Mouse (Mus musculus) forebrain, embryonic 12.5 days (tissue): Measurements from ENCODE around the gene Rab15. TPM values are rescaled to one million over a fixed set of nuclear protein-coding genes. Genes with fewer than 3 reads are reported as not detected.
A peak's percentile ranks its signal among the peaks of the same experiment; 100 is the strongest.
"Not testable (repeated sequence)": the region's sequence is repeated elsewhere in the genome, so short reads cannot be mapped to it uniquely, and the experiment has no call there.

Source experiments
- ATAC-seq: fragments of 200-750 bp; cut with Nextera tagmentation; 2 replicates; pipeline ENCODE4 v1.8.0; 2017; ENCODE audit warnings: moderate TSS enrichment; ENCODE audit not compliant: low FRiP score
- H3K27ac ChIP-seq: fragments of 300-500 bp; sonication (generic); 2 replicates; pipeline ENCODE4 v1.5.1; 2016; ENCODE audit warnings: mild to moderate bottlenecking
- H3K27me3 ChIP-seq: fragments of 300-500 bp; sonication (generic); 2 replicates; pipeline ENCODE4 v1.6.1; 2016; ENCODE audit warnings: mild to moderate bottlenecking
- H3K36me3 ChIP-seq: fragments of 300-500 bp; sonication (generic); replicated peaks from 2 replicates; pipeline ENCODE4 v1.6.1; 2016; ENCODE audit warnings: mild to moderate bottlenecking
- H3K4me1 ChIP-seq: fragments of 300-500 bp; sonication (generic); 2 replicates; pipeline ENCODE4 v1.6.1; 2016
- H3K4me2 ChIP-seq: fragments of 300-500 bp; sonication (generic); 2 replicates; pipeline ENCODE4 v1.6.1; 2016; ENCODE audit warnings: mild to moderate bottlenecking, moderate library complexity
- H3K4me3 ChIP-seq: fragments of 300-500 bp; sonication (generic); replicated peaks from 2 replicates; pipeline ENCODE4 v1.5.1; 2016; ENCODE audit warnings: mild to moderate bottlenecking
- H3K9ac ChIP-seq: fragments of 300-500 bp; sonication (generic); 2 replicates; pipeline ENCODE4 v1.6.1; 2016; ENCODE audit warnings: mild to moderate bottlenecking
- H3K9me3 ChIP-seq: fragments of 300-500 bp; sonication (generic); 2 replicates; pipeline ENCODE4 v1.6.1; 2016
- WGBS: fragments of 180-500 bp; shearing (Covaris S2); methylation state at CpG from one replicate; pipeline ENCODE4 v1.1.7; 2016; 5-methylcytosine and 5-hydroxymethylcytosine counted together
- polyA plus RNA-seq: library from polyadenylated mRNA; unstranded; fragments of >200 nt; fragmentation: Nextera tagmentation; extraction: Ambion mirVana; gene quantifications from 2 replicates; pipeline ENCODE4 v1.2.1, GENCODE M21; 2016

The Rab15 gene
- polyA plus RNA-seq, 1 experiment from 2014 or later = 11.8 TPM

- Histone ChIP-seq H3K4me1 (peaks cover 15% of the 10 kb centered on the region), H3K4me3 (no peak overlapping the region), H3K4me2 (no peak overlapping the region), H3K9ac (no peak overlapping the region), H3K9me3 (no peaks in the 10 kb centered on the region), H3K27me3 (peaks cover 15% of the 10 kb centered on the region), H3K27ac (no peak overlapping the region), H3K36me3 (no peaks in the 10 kb centered on the region)
- WGBS = 80% methylated on average over 2 of the region's 2 CpGs
- no peak for ATAC-seq
Observed at GRCm38 (mm10) chr12:76814120-76814519, 8.6 kb downstream of the Rab15 start.

- WGBS = 85% methylated on average over 10 of the region's 10 CpGs
- Histone ChIP-seq H3K9ac (no peak overlapping the region), H3K27ac (no peak overlapping the region), H3K9me3 (no peaks in the 10 kb centered on the region), H3K4me1 (peaks cover 15% of the 10 kb centered on the region), H3K4me3 (no peak overlapping the region), H3K36me3 (no peaks in the 10 kb centered on the region), H3K27me3 (0 out of 2 replicates have a peak, but pooled peaks cover 12% of the 10 kb centered on the region), H3K4me2 (no peak overlapping the region)
- ATAC-seq = no peak
Observed at GRCm38 (mm10) chr12:76813543-76813942, 9.2 kb downstream of the Rab15 start.

- 93% methylated on average over 4 of the region's 4 CpGs for WGBS
- Histone ChIP-seq H3K27me3 (0 out of 2 replicates have a peak, but pooled peaks cover 1% of the 10 kb centered on the region), H3K36me3 (no peaks in the 10 kb centered on the region), H3K4me1 (no peaks in the 10 kb centered on the region), H3K4me3 (no peak overlapping the region), H3K9ac (no peak overlapping the region), H3K9me3 (no peaks in the 10 kb centered on the region), H3K4me2 (no peak overlapping the region), H3K27ac (no peak overlapping the region)
- no peak for ATAC-seq
Observed at GRCm38 (mm10) chr12:76811006-76811405, 11.7 kb downstream of the Rab15 start.

- no peaks in the 10 kb centered on the region for H3K4me1 ChIP-seq
- no peak for ATAC-seq
- 94% methylated on average over 5 of the region's 5 CpGs for WGBS
Observed at GRCm38 (mm10) chr12:76810491-76810890, 12.2 kb downstream of the Rab15 start.

GRCm38 (mm10) chr12:76807796-76808195 is 14.9 kb downstream of the Rab15 start:
- 82% methylated on average over 10 of the region's 10 CpGs for WGBS
- ATAC-seq = no peak
- Histone ChIP-seq H3K9me3 (no peaks in the 10 kb centered on the region), H3K27ac (no peak overlapping the region), H3K9ac (no peak overlapping the region), H3K4me2 (no peak overlapping the region), H3K4me3 (no peak overlapping the region), H3K36me3 (no peaks in the 10 kb centered on the region), H3K4me1 (no peaks in the 10 kb centered on the region), H3K27me3 (no peaks in the 10 kb centered on the region)

More at GRCm38 (mm10) chr12:76810491-76810890, 12.2 kb downstream of the Rab15 start:
- H3K4me3 ChIP-seq = no peak overlapping the region
- no peak overlapping the region for H3K9ac ChIP-seq
- no peak overlapping the region for H3K27ac ChIP-seq
- no peaks in the 10 kb centered on the region for H3K36me3 ChIP-seq
- H3K4me2 ChIP-seq = no peak overlapping the region
- no peaks in the 10 kb centered on the region for H3K9me3 ChIP-seq
- no peaks in the 10 kb centered on the region for H3K27me3 ChIP-seq

GRCm38 (mm10) chr12:76805056-76805811 is 17.5 kb downstream of the Rab15 start:
- ATAC-seq = no peak
- Histone ChIP-seq H3K4me2 (no peak overlapping the region), H3K9ac (no peak overlapping the region), H3K27ac (no peak overlapping the region), H3K27me3 (no peaks in the 10 kb centered on the region), H3K4me1 (no peaks in the 10 kb centered on the region), H3K4me3 (no peak overlapping the region), H3K9me3 (no peaks in the 10 kb centered on the region), H3K36me3 (no peaks in the 10 kb centered on the region)
- WGBS = 90% methylated on average over 10 of the region's 10 CpGs

- Histone ChIP-seq H3K4me2 (no peak overlapping the region), H3K9me3 (no peaks in the 10 kb centered on the region), H3K36me3 (no peaks in the 10 kb centered on the region), H3K27ac (no peak overlapping the region), H3K27me3 (no peaks in the 10 kb centered on the region), H3K4me3 (no peak overlapping the region), H3K9ac (no peak overlapping the region), H3K4me1 (0 out of 2 replicates have a peak, but pooled peaks cover under 1% of the 10 kb centered on the region)
- ATAC-seq = peak; percentile 36
- WGBS = 57% methylated on average over 7 of the region's 7 CpGs
Observed at GRCm38 (mm10) chr12:76803700-76804252, 18.9 kb downstream of the Rab15 start.

- H3K4me1 ChIP-seq = peaks cover 3% of the 10 kb centered on the region; the same call in 1 of the 2 replicates
- WGBS = 92% methylated on average over 10 of the region's 10 CpGs
- H3K9me3 ChIP-seq = no peaks in the 10 kb centered on the region
- H3K4me2 ChIP-seq = no peak overlapping the region
- no peak overlapping the region for H3K27ac ChIP-seq
- no peaks in the 10 kb centered on the region for H3K36me3 ChIP-seq
- no peak overlapping the region for H3K4me3 ChIP-seq
- no peaks in the 10 kb centered on the region for H3K27me3 ChIP-seq
- no peak for ATAC-seq
- no peak overlapping the region for H3K9ac ChIP-seq
Observed at GRCm38 (mm10) chr12:76803028-76803427, 19.7 kb downstream of the Rab15 start.

GRCm38 (mm10) chr12:76798008-76798720 is 24.5 kb downstream of the Rab15 start:
- Histone ChIP-seq H3K27ac (no peak overlapping the region), H3K27me3 (no peaks in the 10 kb centered on the region), H3K4me1 (peaks cover 3% of the 10 kb centered on the region; the same call in 1 of the 2 replicates), H3K9me3 (no peaks in the 10 kb centered on the region), H3K4me2 (no peak overlapping the region), H3K4me3 (no peak overlapping the region), H3K36me3 (no peaks in the 10 kb centered on the region), H3K9ac (no peak overlapping the region)
- no peak for ATAC-seq
- 46% methylated on average over 5 of the region's 5 CpGs for WGBS

- 87% methylated on average over 7 of the region's 7 CpGs for WGBS
Observed at GRCm38 (mm10) chr12:76796938-76797539, 25.7 kb downstream of the Rab15 start.

GRCm38 (mm10) chr12:76795350-76795749 is 27.4 kb downstream of the Rab15 start, which contains the start of gene Gpx2:
Gene Gpx2 (minus strand): TSS chr12:76795554.
- Histone ChIP-seq H3K9me3 (no peaks in the 10 kb centered on the region), H3K4me1 (peaks cover 3% of the 10 kb centered on the region; the same call in 1 of the 2 replicates), H3K27ac (no peak within 1 kb of the TSS), H3K36me3 (no peaks in the 10 kb centered on the region), H3K4me2 (no peak within 1 kb of the TSS), H3K9ac (no peak within 1 kb of the TSS), H3K4me3 (no peak within 1 kb of the TSS), H3K27me3 (no peaks in the 10 kb centered on the region)
- no peak for ATAC-seq
- WGBS = 77% methylated on average over 5 of the region's 5 CpGs

More at GRCm38 (mm10) chr12:76796938-76797539, 25.7 kb downstream of the Rab15 start:
- H3K9me3 ChIP-seq = no peaks in the 10 kb centered on the region
- peaks cover 3% of the 10 kb centered on the region; the same call in 1 of the 2 replicates for H3K4me1 ChIP-seq
- H3K27me3 ChIP-seq = no peaks in the 10 kb centered on the region
- no peak overlapping the region for H3K9ac ChIP-seq
- no peak overlapping the region for H3K4me3 ChIP-seq
- H3K4me2 ChIP-seq = no peak overlapping the region
- no peak overlapping the region for H3K27ac ChIP-seq
- no peaks in the 10 kb centered on the region for H3K36me3 ChIP-seq
- no peak for ATAC-seq

- not testable (repeated sequence) for H3K27ac ChIP-seq, H3K4me3 ChIP-seq, H3K4me1 ChIP-seq, ATAC-seq, H3K27me3 ChIP-seq, H3K9ac ChIP-seq, H3K36me3 ChIP-seq, H3K4me2 ChIP-seq, H3K9me3 ChIP-seq
- 62% methylated on average over 14 of the region's 14 CpGs for WGBS
Observed at GRCm38 (mm10) chr12:76792540-76792939, 30.2 kb downstream of the Rab15 start.
